ENCODE assay signal across 9 mouse cellular contexts in genomic region chr17:80726821-80727220, GRCm38 (mm10). TPM values are rescaled to one million over a fixed set of nuclear protein-coding genes. Genes with fewer than 3 reads are reported as not detected.
DNase-seq lines count a peak whose midpoint lies in the region; ATAC-seq and TF ChIP-seq lines count a peak whose summit lies in the region.
"Had no signal": no experiment of that assay in that cellular context is flagged by ENCODE, and none has a peak within 500 bp of the region (broad histone marks: within the 10 kb centered on the region; RNA-seq: fewer than 3 reads in every experiment).

No protein-coding gene starts in this region.

- intact Hi-C loops in heart, postnatal 10 days (cut with DNase I), result loop anchor here (2.0 to 5.0 kb wide), 4 partner anchors 35 to 255 kb away; no protein-coding TSS in a partner anchor

- H3K9ac ChIP-seq in embryonic facial prominence, embryonic 11.5 days (replicated peaks; ENCODE audit: low read length), result peak overlapping the region; percentile 40
- peak overlapping the region; percentile 99 for H3K9ac ChIP-seq in midbrain, embryonic 16.5 days (ENCODE audit: low read depth, low read length)

- H3K4me3 ChIP-seq in layer of hippocampus, adult 2 months, result peak overlapping the region; percentile 96
- H3K4me3 ChIP-seq in embryonic facial prominence, embryonic 11.5 days (ENCODE audit: low read depth, low read length), result peak overlapping the region; percentile 91
- peak overlapping the region; percentile 99 for H3K4me3 ChIP-seq in limb, embryonic 10.5 days
- peak overlapping the region; percentile 99 for H3K4me3 ChIP-seq in midbrain, embryonic 16.5 days (ENCODE audit: low read depth, low read length)

- ATAC-seq in embryonic facial prominence, embryonic 11.5 days (replicated peaks; ENCODE audit: insufficient number of reproducible peaks, low FRiP score, low TSS enrichment, low read depth), result no peak
- ATAC-seq in midbrain, embryonic 16.5 days, result no peak
- no peak for ATAC-seq in activated CD4-positive, CD25-positive, alpha-beta regulatory T cell, adult 4 months
- no peak for ATAC-seq in granulocyte monocyte progenitor cell, adult 5-6 weeks (replicated peaks; ENCODE audit: poor library complexity, severe bottlenecking)

- peak overlapping the region; percentile 86 for H3K4me2 ChIP-seq in embryonic facial prominence, embryonic 11.5 days (ENCODE audit: low read depth, low read length)
- peak overlapping the region; percentile 91 for H3K4me2 ChIP-seq in midbrain, embryonic 16.5 days (ENCODE audit: low read length)

- no peaks in the 10 kb centered on the region for H3K36me3 ChIP-seq in embryonic facial prominence, embryonic 11.5 days (replicated peaks; ENCODE audit: control insufficient read depth, insufficient read depth, low read depth, low read length)
- H3K36me3 ChIP-seq in limb, embryonic 10.5 days, result peaks cover 21% of the 10 kb centered on the region
- H3K36me3 ChIP-seq in midbrain, embryonic 16.5 days (ENCODE audit: control insufficient read depth, insufficient read depth, low read length), result no peaks in the 10 kb centered on the region
- H3K36me3 ChIP-seq: G1E had no signal

- H3K9me3 ChIP-seq in embryonic facial prominence, embryonic 11.5 days (replicated peaks; ENCODE audit: control insufficient read depth, low read length), result no peaks in the 10 kb centered on the region
- no peaks in the 10 kb centered on the region for H3K9me3 ChIP-seq in limb, embryonic 10.5 days (replicated peaks)
- H3K9me3 ChIP-seq in midbrain, embryonic 16.5 days (replicated peaks; ENCODE audit: control insufficient read depth, low read length, poor library complexity, severe bottlenecking), result no peaks in the 10 kb centered on the region

- no peaks in the 10 kb centered on the region for H3K27me3 ChIP-seq in embryonic facial prominence, embryonic 11.5 days (ENCODE audit: control insufficient read depth, insufficient read depth, low read length)
- H3K27me3 ChIP-seq in limb, embryonic 10.5 days (ENCODE audit: low read depth, poor library complexity, severe bottlenecking), result no peaks in the 10 kb centered on the region
- H3K27me3 ChIP-seq in midbrain, embryonic 16.5 days (ENCODE audit: control insufficient read depth, insufficient read depth, low read depth, low read length), result no peaks in the 10 kb centered on the region

- DNase-seq in layer of hippocampus, adult 2 months (ENCODE audit: low spot score in 2 of 2), result no peak
- no peak for DNase-seq in layer of hippocampus, adult 8-10 months (ENCODE audit: low spot score in 2 of 2)
- peak; percentile 41 for DNase-seq in embryonic facial prominence, embryonic 11.5 days (ENCODE audit: low spot score)
- peak; percentile 55 to 56 for DNase-seq in heart, postnatal 10 days
- DNase-seq in limb, embryonic 10.5 days (ENCODE audit: low spot score), result no peak

- peak overlapping the region; percentile 96 for H3K27ac ChIP-seq in layer of hippocampus, adult 2 months
- no peak overlapping the region for H3K27ac ChIP-seq in embryonic facial prominence, embryonic 11.5 days (replicated peaks; ENCODE audit: low read depth, low read length)
- peak overlapping the region; percentile 99; the same call in 1 of the 2 replicates for H3K27ac ChIP-seq in limb, embryonic 10.5 days
- H3K27ac ChIP-seq in midbrain, embryonic 16.5 days (ENCODE audit: low read length), result 0 out of 2 replicates have a peak overlapping the region, but pooled peaks have one; percentile 11

- TF ChIP-seq CTCF in layer of hippocampus, adult 2 months (conservative IDR thresholded peaks at IDR 0.05), result no peak

- peaks cover 3% of the 10 kb centered on the region for H3K4me1 ChIP-seq in embryonic facial prominence, embryonic 11.5 days (ENCODE audit: control insufficient read depth, insufficient read depth, low read length)
- peaks cover 29% of the 10 kb centered on the region for H3K4me1 ChIP-seq in limb, embryonic 10.5 days
- H3K4me1 ChIP-seq in midbrain, embryonic 16.5 days (ENCODE audit: control insufficient read depth, insufficient read depth, low read length), result peaks cover 42% of the 10 kb centered on the region

- whole genome bisulfite sequencing in embryonic facial prominence, embryonic 11.5 days, result 16% methylated on average over 8 of the region's 8 CpGs
- 15% methylated on average over 8 of the region's 8 CpGs for WGBS in limb, embryonic 10.5 days
- WGBS in midbrain, embryonic 16.5 days, result 9% methylated on average over 8 of the region's 8 CpGs

RNA-seq across cellular contexts. Expression of gene Map4k3, which starts 1.5 kb away (rescaled TPM):
- total RNA-seq in layer of hippocampus, adult 2 months (2021), result 10 to 100 TPM; 92.9 to 94.1 TPM
- 10 to 100 TPM; 78.0 to 94.1 (median 85.5) TPM for total RNA-seq in layer of hippocampus, adult 8-10 months (2022)
- 30.6 and 33.0 TPM in 2 replicates for polyA plus RNA-seq in embryonic facial prominence, embryonic 11.5 days (2014; fragmentation: Nextera tagmentation; extraction: Ambion mirVana)
- total RNA-seq in heart, postnatal 10 days (2021), result 10 to 100 TPM; 43.1 to 46.3 TPM
- 19.3 and 25.3 TPM in 2 replicates for polyA plus RNA-seq in limb, embryonic 10.5 days (2016; fragmentation: Nextera tagmentation; extraction: Ambion mirVana)
- polyA plus RNA-seq in midbrain, embryonic 16.5 days (2015; fragmentation: Nextera tagmentation; extraction: Ambion mirVana), result 21.2 and 26.3 TPM in 2 replicates
- 1 to 10 TPM; 2.3 to 4.2 TPM for polyA plus RNA-seq in activated CD4-positive, CD25-positive, alpha-beta regulatory T cell, adult 4 months (2017; shearing (Covaris generic))
- 8.6 and 24.6 TPM in 2 replicates for total RNA-seq in granulocyte monocyte progenitor cell, adult 5-6 weeks (2014; fragmentation: Nextera tagmentation)
- 4.0 and 6.1 TPM in 2 replicates for total RNA-seq in granulocyte monocyte progenitor cell, adult 5-6 weeks (2017)
- polyA plus RNA-seq: G1E had no signal

Comparison
In these comparisons a context has a peak if more than half of its experiments do, and no peak if none do; other contexts are left out.
1. DNase-seq: peak in embryonic facial prominence, embryonic 11.5 days (single experiment) and heart, postnatal 10 days (2 of 2); none in layer of hippocampus, adult 2 months (0 of 2), layer of hippocampus, adult 8-10 months (0 of 2) and limb, embryonic 10.5 days (single experiment).
2. Peak in every context shown above with its lines, with median percentiles within 50 percentile points of each other: H3K4me3 ChIP-seq.